Mouse (Mus musculus) lung, embryonic 14.5 days (tissue): ENCODE data around the gene Vcl. TPM values are rescaled to one million over a fixed set of nuclear protein-coding genes. Genes with fewer than 3 reads are reported as not detected.

Source experiments
- ATAC-seq: fragments of 200-750 bp; cut with Nextera tagmentation; 2 replicates; pipeline ENCODE4 v1.8.0; 2017; ENCODE audit warnings: mild to moderate bottlenecking, moderate TSS enrichment, moderate library complexity; ENCODE audit not compliant: insufficient read depth
- DNase-seq: peaks from one replicate; pipeline ENCODE4 v3.0.0-alpha.2; 2015
- H3K27ac ChIP-seq: fragments of 300-500 bp; sonication (generic); 2 replicates; pipeline ENCODE4 v1.5.1; 2014; ENCODE audit warnings: low read depth, mild to moderate bottlenecking, moderate library complexity
- H3K27me3 ChIP-seq: fragments of 300-500 bp; sonication (generic); 2 replicates; pipeline ENCODE4 v1.6.1; 2014; ENCODE audit warnings: low read length, control low read depth; ENCODE audit not compliant: insufficient read depth
- H3K36me3 ChIP-seq: fragments of 300-500 bp; sonication (generic); 2 replicates; pipeline ENCODE4 v1.6.1; 2014; ENCODE audit warnings: control low read depth; ENCODE audit not compliant: insufficient read depth
- H3K4me1 ChIP-seq: fragments of 300-500 bp; sonication (generic); 2 replicates; pipeline ENCODE4 v1.6.1; 2014; ENCODE audit warnings: antibody characterized with exemption, control low read depth; ENCODE audit not compliant: insufficient read depth
- H3K4me2 ChIP-seq: fragments of 300-500 bp; sonication (generic); 2 replicates; pipeline ENCODE4 v1.6.1; 2014; ENCODE audit warnings: mild to moderate bottlenecking
- H3K4me3 ChIP-seq: fragments of 300-500 bp; sonication (generic); 2 replicates; pipeline ENCODE4 v1.5.1; 2014; ENCODE audit warnings: low read depth, low read length
- H3K9ac ChIP-seq: fragments of 300-500 bp; sonication (generic); 2 replicates; pipeline ENCODE4 v1.6.1; 2014
- H3K9me3 ChIP-seq: fragments of 300-500 bp; sonication (generic); 2 replicates; pipeline ENCODE4 v1.6.1; 2016; ENCODE audit warnings: low read depth, low read length, control low read depth
- CTCF ChIP-seq: IDR thresholded peaks from 2 replicates; pipeline ENCODE4 v1.5.1; 2016; ENCODE audit warnings: antibody characterized with exemption, low read depth
- WGBS: fragments of 180-500 bp; shearing (Covaris S2); extraction: QIAGEN DNeasy Blood & Tissue Kit; methylation state at CpG from one replicate; pipeline ENCODE4 v1.1.7; 2014; 5-methylcytosine and 5-hydroxymethylcytosine counted together
- polyA plus RNA-seq: library from polyadenylated mRNA; unstranded; fragments of >200 nt; fragmentation: Nextera tagmentation; extraction: Ambion mirVana; gene quantifications from 2 replicates; pipeline ENCODE4 v1.2.1, GENCODE M21; 2014

The Vcl gene
- polyA plus RNA-seq, 1 experiment from 2014 or later, result 64.3 TPM

GRCm38 (mm10) chr14:21013800-21014334 lies 84.7 kb downstream of the Vcl start:
- DNase-seq (no peak), ATAC-seq (no peak)
- Histone ChIP-seq H3K9ac (no peak overlapping the region), H3K27me3 (no peaks in the 10 kb centered on the region), H3K9me3 (no peaks in the 10 kb centered on the region), H3K4me3 (no peak overlapping the region), H3K4me1 (no peaks in the 10 kb centered on the region), H3K4me2 (no peak overlapping the region), H3K27ac (no peak overlapping the region), H3K36me3 (peaks cover 57% of the 10 kb centered on the region)
- no peak for TF ChIP-seq CTCF
- WGBS, result 83% methylated on average over 5 of the region's 5 CpGs

GRCm38 (mm10) chr14:21017871-21018270 lies 88.7 kb downstream of the Vcl start:
- Histone ChIP-seq H3K9ac (no peak overlapping the region), H3K36me3 (peaks cover 64% of the 10 kb centered on the region), H3K4me1 (no peaks in the 10 kb centered on the region), H3K4me2 (no peak overlapping the region), H3K4me3 (no peak overlapping the region), H3K27me3 (no peaks in the 10 kb centered on the region), H3K27ac (no peak overlapping the region), H3K9me3 (no peaks in the 10 kb centered on the region)
- 90% methylated on average over 5 of the region's 5 CpGs for WGBS
- DNase-seq (no peak), ATAC-seq (no peak)
- TF ChIP-seq CTCF, result no peak

- TF ChIP-seq CTCF, result peak; percentile 63
- H3K27ac ChIP-seq, result no peak overlapping the region
- H3K27me3 ChIP-seq, result no peaks in the 10 kb centered on the region
- no peak overlapping the region for H3K4me2 ChIP-seq
- H3K36me3 ChIP-seq, result peaks cover 64% of the 10 kb centered on the region
- ATAC-seq (no peak), DNase-seq (peak; percentile 84)
- H3K4me3 ChIP-seq, result no peak overlapping the region
- 41% methylated on average over 3 of the region's 3 CpGs for WGBS
- no peak overlapping the region for H3K9ac ChIP-seq
- H3K4me1 ChIP-seq, result no peaks in the 10 kb centered on the region
- no peaks in the 10 kb centered on the region for H3K9me3 ChIP-seq
These were observed 89.8 kb downstream of the Vcl start for GRCm38 (mm10) chr14:21018977-21019376.

- 90% methylated on average over 8 of the region's 8 CpGs for WGBS
- DNase-seq, result no peak
- TF ChIP-seq CTCF, result no peak
- H3K36me3 ChIP-seq, result peaks cover 66% of the 10 kb centered on the region
- no peak overlapping the region for H3K9ac ChIP-seq
- H3K27ac ChIP-seq, result no peak overlapping the region
- no peak overlapping the region for H3K4me2 ChIP-seq
- no peaks in the 10 kb centered on the region for H3K9me3 ChIP-seq
- ATAC-seq, result no peak
- H3K4me1 ChIP-seq, result no peaks in the 10 kb centered on the region
- H3K27me3 ChIP-seq, result no peaks in the 10 kb centered on the region
- no peak overlapping the region for H3K4me3 ChIP-seq
These were observed 91.2 kb downstream of the Vcl start for GRCm38 (mm10) chr14:21020435-21020834.

GRCm38 (mm10) chr14:21027542-21027941 lies 98.3 kb downstream of the Vcl start:
- no peak for TF ChIP-seq CTCF
- no peak for DNase-seq
- Histone ChIP-seq H3K4me3 (no peak overlapping the region), H3K4me1 (no peaks in the 10 kb centered on the region), H3K27ac (no peak overlapping the region), H3K9ac (no peak overlapping the region), H3K9me3 (no peaks in the 10 kb centered on the region), H3K27me3 (no peaks in the 10 kb centered on the region), H3K36me3 (peaks cover 83% of the 10 kb centered on the region), H3K4me2 (no peak overlapping the region)
- no peak for ATAC-seq

- WGBS, result 83% methylated on average over 11 of the region's 11 CpGs
- Histone ChIP-seq H3K4me1 (no peaks in the 10 kb centered on the region), H3K27ac (no peak overlapping the region), H3K9ac (no peak overlapping the region), H3K9me3 (no peaks in the 10 kb centered on the region), H3K4me3 (no peak overlapping the region), H3K4me2 (no peak overlapping the region), H3K36me3 (peaks cover 85% of the 10 kb centered on the region), H3K27me3 (no peaks in the 10 kb centered on the region)
- ATAC-seq (no peak), DNase-seq (no peak)
- no peak for TF ChIP-seq CTCF
These were observed 99.9 kb downstream of the Vcl start for GRCm38 (mm10) chr14:21029025-21029659.

- Histone ChIP-seq H3K27ac (peak overlapping the region; percentile 40; the same call in 1 of the 2 replicates), H3K36me3 (peaks cover 78% of the 10 kb centered on the region), H3K4me2 (no peak overlapping the region), H3K27me3 (no peaks in the 10 kb centered on the region), H3K9me3 (no peaks in the 10 kb centered on the region), H3K4me3 (no peak overlapping the region), H3K9ac (no peak overlapping the region), H3K4me1 (no peaks in the 10 kb centered on the region)
- DNase-seq (peak; percentile 82), ATAC-seq (peak; percentile 68)
- 65% methylated on average over 6 of the region's 6 CpGs for WGBS
- no peak for TF ChIP-seq CTCF
These were observed 102.7 kb downstream of the Vcl start for GRCm38 (mm10) chr14:21031783-21032511.
